Mouse (Mus musculus): ENCODE measurements around the gene Adgrb3.
A peak's percentile ranks its signal among the peaks of the same experiment; 100 is the strongest.

Adgrb3 gene

GRCm38 (mm10) chr1:25828971-25829920 is at the start of gene Adgrb3:
Gene Adgrb3 (minus strand): TSS chr1:25829707.
- no peak for DNase-seq (ENCODE audit: low read depth, low spot score)

GRCm38 (mm10) chr1:25877526-25877925 is 48.0 kb upstream of the Adgrb3 start:
- no peak for DNase-seq (ENCODE audit: low read depth, low spot score)

- no peak for DNase-seq (ENCODE audit: low read depth, low spot score)
Measured at GRCm38 (mm10) chr1:25857473-25857872, 28.0 kb upstream of the Adgrb3 start.

GRCm38 (mm10) chr1:25854451-25854978 is 25.0 kb upstream of the Adgrb3 start:
- DNase-seq (ENCODE audit: low read depth, low spot score), result no peak

GRCm38 (mm10) chr1:25832260-25832659 is 2.8 kb upstream of the Adgrb3 start:
- DNase-seq (ENCODE audit: low read depth, low spot score), result peak; percentile 5

GRCm38 (mm10) chr1:25831521-25831900 is 2.0 kb upstream of the Adgrb3 start:
- no peak for DNase-seq (ENCODE audit: low read depth, low spot score)

- DNase-seq (ENCODE audit: low read depth, low spot score), result no peak
Measured at GRCm38 (mm10) chr1:25830757-25831520, 1.4 kb upstream of the Adgrb3 start.

GRCm38 (mm10) chr1:25829921-25830751 is 629 bp upstream of the Adgrb3 start:
- DNase-seq (ENCODE audit: low read depth, low spot score), result no peak

- DNase-seq (ENCODE audit: low read depth, low spot score), result no peak
Measured at GRCm38 (mm10) chr1:25828071-25828755, 1.3 kb downstream of the Adgrb3 start.

GRCm38 (mm10) chr1:25827436-25827835 is 2.1 kb downstream of the Adgrb3 start:
- DNase-seq (ENCODE audit: low read depth, low spot score), result no peak

- DNase-seq (ENCODE audit: low read depth, low spot score), result no peak
Measured at GRCm38 (mm10) chr1:25826771-25827170, 2.7 kb downstream of the Adgrb3 start.

GRCm38 (mm10) chr1:25824626-25825025 is 4.9 kb downstream of the Adgrb3 start:
- DNase-seq (ENCODE audit: low read depth, low spot score), result no peak

- no peak for DNase-seq (ENCODE audit: low read depth, low spot score)
Measured at GRCm38 (mm10) chr1:25823961-25824360, 5.5 kb downstream of the Adgrb3 start.

GRCm38 (mm10) chr1:25815491-25815890 is 14.0 kb downstream of the Adgrb3 start:
- DNase-seq (ENCODE audit: low read depth, low spot score), result no peak

- DNase-seq (ENCODE audit: low read depth, low spot score), result no peak
Measured at GRCm38 (mm10) chr1:25778784-25779183, 50.7 kb downstream of the Adgrb3 start.

- DNase-seq (ENCODE audit: low read depth, low spot score), result no peak
Measured at GRCm38 (mm10) chr1:25777459-25777858, 52.0 kb downstream of the Adgrb3 start.

- no peak for DNase-seq (ENCODE audit: low read depth, low spot score)
Measured at GRCm38 (mm10) chr1:25775440-25776130, 53.9 kb downstream of the Adgrb3 start.

GRCm38 (mm10) chr1:25768958-25769357 is 60.5 kb downstream of the Adgrb3 start:
- DNase-seq (ENCODE audit: low read depth, low spot score), result no peak

- no peak for DNase-seq (ENCODE audit: low read depth, low spot score)
Measured at GRCm38 (mm10) chr1:25755265-25755664, 74.2 kb downstream of the Adgrb3 start.

- DNase-seq (ENCODE audit: low read depth, low spot score), result no peak
Measured at GRCm38 (mm10) chr1:25754528-25754927, 75.0 kb downstream of the Adgrb3 start.
